Mouse (Mus musculus) hindbrain, embryonic 15.5 days (tissue): ENCODE measurements around the gene Bahcc1. TPM values are rescaled to one million over a fixed set of nuclear protein-coding genes. Genes with fewer than 3 reads are reported as not detected.

Source experiments
- ATAC-seq: fragments of 200-750 bp; cut with Nextera tagmentation; 2 replicates; pipeline ENCODE4 v1.8.0; 2017; ENCODE audit warnings: low read depth, moderate number of reproducible peaks, moderate TSS enrichment; ENCODE audit not compliant: low FRiP score
- H3K27ac ChIP-seq: fragments of 300-500 bp; sonication (generic); replicated peaks from 2 replicates; pipeline ENCODE4 v1.5.1; 2015; ENCODE audit warnings: mild to moderate bottlenecking, inconsistent platforms
- H3K27me3 ChIP-seq: fragments of 300-500 bp; sonication (generic); 2 replicates; pipeline ENCODE4 v1.6.1; 2015; ENCODE audit warnings: control low read depth, inconsistent platforms
- H3K36me3 ChIP-seq: fragments of 300-500 bp; sonication (generic); 2 replicates; pipeline ENCODE4 v1.6.1; 2015; ENCODE audit warnings: control low read depth, inconsistent platforms
- H3K4me1 ChIP-seq: fragments of 300-500 bp; sonication (generic); replicated peaks from 2 replicates; pipeline ENCODE4 v1.6.1; 2015; ENCODE audit warnings: control low read depth, inconsistent platforms
- H3K4me2 ChIP-seq: fragments of 300-500 bp; sonication (generic); 2 replicates; pipeline ENCODE4 v1.6.1; 2015; ENCODE audit warnings: moderate library complexity, mild to moderate bottlenecking, inconsistent platforms
- H3K4me3 ChIP-seq: fragments of 300-500 bp; sonication (generic); 2 replicates; pipeline ENCODE4 v1.5.1; 2015; ENCODE audit warnings: mild to moderate bottlenecking, inconsistent platforms
- H3K9ac ChIP-seq: fragments of 300-500 bp; sonication (generic); 2 replicates; pipeline ENCODE4 v1.6.1; 2015; ENCODE audit warnings: inconsistent platforms
- H3K9me3 ChIP-seq: fragments of 300-500 bp; sonication (generic); 2 replicates; pipeline ENCODE4 v1.6.1; 2016; ENCODE audit warnings: control low read depth, inconsistent platforms
- WGBS: fragments of 180-500 bp; shearing (Covaris S2); methylation state at CpG from one replicate; pipeline ENCODE4 v1.1.7; 2015; 5-methylcytosine and 5-hydroxymethylcytosine counted together
- polyA plus RNA-seq: library from polyadenylated mRNA; unstranded; fragments of >200 nt; fragmentation: Nextera tagmentation; extraction: Ambion mirVana; gene quantifications from 2 replicates; pipeline ENCODE4 v1.2.1, GENCODE M21; 2015

Bahcc1 gene
- 11.5 and 12.5 TPM in 2 replicates for polyA plus RNA-seq

GRCm38 (mm10) chr11:120232230-120233097 is at the start of gene Bahcc1:
TSS of gene Bahcc1 (plus strand) at chr11:120232947.
- Histone ChIP-seq H3K4me2 (peak within 1 kb of the TSS; percentile 95), H3K4me1 (peaks cover 39% of the 10 kb centered on the region), H3K36me3 (no peaks in the 10 kb centered on the region), H3K4me3 (peak within 1 kb of the TSS; percentile 82), H3K27ac (peak within 1 kb of the TSS; percentile 95), H3K9ac (peak within 1 kb of the TSS; percentile 98), H3K27me3 (no peaks in the 10 kb centered on the region), H3K9me3 (no peaks in the 10 kb centered on the region)
- 1% methylated on average over 36 of the region's 36 CpGs for WGBS
- peak; percentile 96 for ATAC-seq

GRCm38 (mm10) chr11:120183180-120183579 is 49.6 kb upstream of the Bahcc1 start:
- peak overlapping the region; percentile 98; the same call in 1 of the 2 replicates for H3K27ac ChIP-seq
- ATAC-seq, result no peak
- no peak overlapping the region for H3K9ac ChIP-seq
- no peak overlapping the region for H3K4me3 ChIP-seq
- peaks cover 52% of the 10 kb centered on the region for H3K4me1 ChIP-seq
- H3K36me3 ChIP-seq, result no peaks in the 10 kb centered on the region
- no peaks in the 10 kb centered on the region for H3K27me3 ChIP-seq
- WGBS, result 0% methylated on average over 1 of the region's 1 CpGs
- no peaks in the 10 kb centered on the region for H3K9me3 ChIP-seq
- peak overlapping the region; percentile 83; the same call in 1 of the 2 replicates for H3K4me2 ChIP-seq

GRCm38 (mm10) chr11:120183708-120184107 is 49.0 kb upstream of the Bahcc1 start:
- Histone ChIP-seq H3K4me2 (peak overlapping the region; percentile 83), H3K27ac (peak overlapping the region; percentile 98; the same call in 1 of the 2 replicates), H3K9me3 (no peaks in the 10 kb centered on the region), H3K27me3 (no peaks in the 10 kb centered on the region), H3K4me1 (peaks cover 52% of the 10 kb centered on the region), H3K9ac (peak overlapping the region; percentile 16; the same call in 1 of the 2 replicates), H3K4me3 (no peak overlapping the region), H3K36me3 (no peaks in the 10 kb centered on the region)
- 21% methylated on average over 11 of the region's 11 CpGs for WGBS
- ATAC-seq, result no peak

- 9% methylated on average over 16 of the region's 16 CpGs for WGBS
- ATAC-seq, result peak; percentile 21
- Histone ChIP-seq H3K9me3 (no peaks in the 10 kb centered on the region), H3K27me3 (no peaks in the 10 kb centered on the region), H3K36me3 (no peaks in the 10 kb centered on the region), H3K4me2 (peak overlapping the region; percentile 83), H3K27ac (peak overlapping the region; percentile 98), H3K9ac (peak overlapping the region; percentile 98), H3K4me1 (peaks cover 52% of the 10 kb centered on the region), H3K4me3 (peak overlapping the region; percentile 91)
Measured at GRCm38 (mm10) chr11:120184371-120185315, 48.1 kb upstream of the Bahcc1 start.

GRCm38 (mm10) chr11:120185316-120186141 is 47.2 kb upstream of the Bahcc1 start:
- no peaks in the 10 kb centered on the region for H3K9me3 ChIP-seq
- H3K9ac ChIP-seq, result peak overlapping the region; percentile 98
- ATAC-seq, result no peak
- WGBS, result 1% methylated on average over 54 of the region's 54 CpGs
- peak overlapping the region; percentile 83 for H3K4me2 ChIP-seq
- H3K27ac ChIP-seq, result peak overlapping the region; percentile 98
- H3K4me1 ChIP-seq, result peaks cover 57% of the 10 kb centered on the region
- no peaks in the 10 kb centered on the region for H3K36me3 ChIP-seq
- no peaks in the 10 kb centered on the region for H3K27me3 ChIP-seq
- H3K4me3 ChIP-seq, result peak overlapping the region; percentile 91

- Histone ChIP-seq H3K4me3 (peak overlapping the region; percentile 91), H3K27me3 (no peaks in the 10 kb centered on the region), H3K9ac (peak overlapping the region; percentile 98), H3K9me3 (no peaks in the 10 kb centered on the region), H3K36me3 (no peaks in the 10 kb centered on the region), H3K4me2 (peak overlapping the region; percentile 83), H3K27ac (peak overlapping the region; percentile 98), H3K4me1 (peaks cover 64% of the 10 kb centered on the region)
- WGBS, result 7% methylated on average over 18 of the region's 18 CpGs
- ATAC-seq, result no peak
Measured at GRCm38 (mm10) chr11:120186145-120186740, 46.5 kb upstream of the Bahcc1 start.

- 2% methylated on average over 20 of the region's 20 CpGs for WGBS
- Histone ChIP-seq H3K4me2 (peak overlapping the region; percentile 83), H3K4me1 (peaks cover 68% of the 10 kb centered on the region), H3K27ac (peak overlapping the region; percentile 98), H3K36me3 (no peaks in the 10 kb centered on the region), H3K4me3 (peak overlapping the region; percentile 91), H3K27me3 (no peaks in the 10 kb centered on the region), H3K9me3 (no peaks in the 10 kb centered on the region), H3K9ac (peak overlapping the region; percentile 98)
- ATAC-seq, result no peak
Measured at GRCm38 (mm10) chr11:120186821-120187235, 45.9 kb upstream of the Bahcc1 start.

- H3K27ac ChIP-seq, result peak overlapping the region; percentile 98
- WGBS, result under 1% methylated on average over 43 of the region's 43 CpGs
- no peaks in the 10 kb centered on the region for H3K27me3 ChIP-seq
- no peaks in the 10 kb centered on the region for H3K9me3 ChIP-seq
- H3K4me2 ChIP-seq, result peak overlapping the region; percentile 83
- H3K4me1 ChIP-seq, result peaks cover 61% of the 10 kb centered on the region
- H3K4me3 ChIP-seq, result peak overlapping the region; percentile 91
- no peaks in the 10 kb centered on the region for H3K36me3 ChIP-seq
- ATAC-seq, result no peak
- peak overlapping the region; percentile 98 for H3K9ac ChIP-seq
Measured at GRCm38 (mm10) chr11:120187236-120188101, 45.3 kb upstream of the Bahcc1 start.

- H3K27me3 ChIP-seq, result no peaks in the 10 kb centered on the region
- ATAC-seq, result no peak
- H3K9ac ChIP-seq, result peak overlapping the region; percentile 98
- H3K4me2 ChIP-seq, result peak overlapping the region; percentile 83
- no peaks in the 10 kb centered on the region for H3K36me3 ChIP-seq
- peak overlapping the region; percentile 98 for H3K27ac ChIP-seq
- peak overlapping the region; percentile 91 for H3K4me3 ChIP-seq
- under 1% methylated on average over 24 of the region's 24 CpGs for WGBS
- H3K9me3 ChIP-seq, result no peaks in the 10 kb centered on the region
- H3K4me1 ChIP-seq, result peaks cover 55% of the 10 kb centered on the region
Measured at GRCm38 (mm10) chr11:120188102-120188480, 44.7 kb upstream of the Bahcc1 start.
